Mouse (Mus musculus) testis, postnatal 10 days (tissue): ENCODE results near the gene Caprin1.

Source experiments
- DNase-seq: peaks from one replicate; pipeline ENCODE4 v3.0.0; 2021; ENCODE audit warnings: low spot score

Caprin1 gene

DNA sequence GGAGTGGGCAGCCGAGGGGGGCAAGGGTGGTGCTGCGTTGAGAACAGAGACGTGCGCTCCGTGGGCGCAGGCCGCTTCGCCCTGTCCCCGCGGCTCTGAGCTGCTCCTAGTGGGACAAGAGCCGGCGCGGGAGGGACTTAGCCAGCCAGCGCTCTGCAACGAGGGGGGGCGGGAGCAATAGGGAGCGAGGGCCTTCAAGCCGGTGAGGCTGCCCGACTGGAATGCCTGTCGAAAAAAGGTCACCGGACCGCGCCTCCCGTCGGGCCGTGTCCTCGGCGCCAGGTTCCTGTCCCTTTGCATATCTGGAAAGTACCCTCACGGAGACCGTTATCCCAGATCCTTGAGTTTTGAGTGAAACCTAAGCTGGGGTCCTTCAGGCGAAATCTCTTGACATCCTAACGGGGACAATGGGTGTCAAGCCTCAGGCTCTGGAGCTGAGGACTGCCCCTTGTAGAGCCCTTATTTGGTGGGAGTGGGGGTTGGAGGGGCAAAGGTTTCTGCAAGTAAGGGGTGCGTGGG, at the start of gene Caprin1:
TSS of gene Caprin1 (minus strand) at position 159 of the 519 bp plus-strand sequence.
- peak; percentile 93 for DNase-seq

DNA sequence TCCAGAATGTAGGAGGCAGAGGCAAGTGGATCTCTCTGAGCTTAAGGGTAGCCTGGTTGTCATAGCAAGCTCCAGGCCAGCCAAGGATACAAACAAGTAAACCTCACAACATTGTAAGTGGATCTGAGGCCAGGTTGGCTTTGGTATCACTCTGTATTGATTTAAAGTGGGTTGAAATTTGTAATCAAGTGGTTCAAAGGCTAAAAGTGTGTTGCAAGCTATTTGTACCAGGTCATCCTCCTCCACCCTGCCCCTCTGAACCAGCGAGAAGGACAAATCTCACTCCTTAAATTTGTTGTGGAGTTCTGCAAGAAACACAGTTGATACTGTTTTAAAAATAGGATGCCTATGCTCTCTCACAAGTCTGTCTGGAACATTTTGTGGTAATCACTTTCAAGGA, 49.4 kb upstream of the Caprin1 start:
- DNase-seq: no peak

DNA sequence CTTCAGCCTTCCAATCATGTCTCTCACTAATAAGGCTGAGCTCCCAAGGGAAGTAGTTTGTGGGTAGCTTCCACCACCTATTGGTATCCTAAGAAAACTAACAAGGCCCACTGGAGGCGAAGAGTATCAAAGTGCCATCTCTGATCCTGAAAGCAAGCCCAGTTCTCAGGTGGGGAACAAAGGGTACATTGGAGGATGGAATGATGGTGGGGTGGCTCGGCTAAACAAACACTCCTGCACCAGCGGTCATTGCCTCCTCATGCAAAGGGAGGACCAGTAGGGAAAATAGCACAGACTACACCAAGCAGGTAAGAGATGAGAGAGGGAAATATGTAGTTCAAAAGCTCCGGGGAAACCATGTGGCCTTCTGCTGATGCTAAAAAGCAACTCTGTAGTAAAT, 48.8 kb upstream of the Caprin1 start:
- no peak for DNase-seq

DNA sequence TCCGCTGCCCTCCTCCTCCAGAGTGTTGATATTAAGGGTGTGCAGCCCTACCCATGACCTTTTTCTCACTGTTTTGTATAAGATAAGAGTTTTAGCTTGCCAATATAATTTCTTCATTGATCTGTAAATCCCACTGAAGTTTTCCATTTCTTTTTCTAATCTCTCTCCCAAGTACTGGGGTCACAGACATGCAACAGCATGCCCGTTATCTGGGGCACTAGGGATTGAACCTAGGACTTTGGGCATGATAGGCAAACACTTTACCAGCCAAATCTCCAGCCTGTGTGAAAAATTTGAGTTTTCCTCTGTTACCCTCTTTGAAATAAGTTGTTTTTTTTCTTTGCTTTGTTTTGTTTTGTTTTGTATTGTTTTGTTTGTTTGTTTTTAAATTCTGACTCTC, 46.6 kb upstream of the Caprin1 start:
- no peak for DNase-seq

DNA sequence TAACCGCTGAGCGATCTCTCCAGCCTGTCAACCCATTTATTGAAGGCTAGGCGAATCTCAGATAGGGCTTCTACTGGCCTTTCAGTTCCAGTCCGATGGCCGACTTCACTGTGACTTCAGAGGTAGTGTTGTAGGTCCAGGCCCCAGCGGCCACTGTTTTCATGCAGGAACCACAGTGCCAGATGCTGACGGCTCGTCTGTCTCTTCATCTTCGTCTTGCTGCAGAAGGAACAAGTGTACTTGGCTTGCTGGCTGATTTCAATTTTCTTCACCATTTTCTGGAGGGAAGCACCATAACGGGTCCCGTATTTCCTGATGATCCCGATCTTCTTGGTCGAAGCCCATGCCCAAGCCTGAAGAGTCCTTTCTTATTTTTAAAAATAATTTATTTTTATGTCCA, 45.9 kb upstream of the Caprin1 start:
- DNase-seq: no peak

DNA sequence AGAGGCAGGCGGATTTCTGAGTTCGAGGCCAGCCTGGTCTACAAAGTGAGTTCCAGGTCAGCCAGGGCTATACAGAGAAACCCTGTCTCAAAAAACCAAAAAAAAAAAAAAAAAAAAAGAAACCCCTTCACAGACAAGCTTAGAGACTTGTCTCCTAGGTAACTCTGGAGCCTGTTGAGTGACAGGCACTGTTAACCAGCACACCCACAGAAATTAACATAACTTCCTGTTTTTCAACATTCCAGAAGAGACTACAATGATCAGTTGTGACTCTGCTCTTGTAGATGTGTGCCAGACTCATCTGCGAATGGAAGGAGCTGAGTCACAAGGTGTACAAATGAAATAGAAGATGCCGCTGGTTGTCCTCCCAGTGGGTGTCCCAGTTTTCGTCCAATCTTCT, 44.9 kb upstream of the Caprin1 start:
- DNase-seq: no peak

DNA sequence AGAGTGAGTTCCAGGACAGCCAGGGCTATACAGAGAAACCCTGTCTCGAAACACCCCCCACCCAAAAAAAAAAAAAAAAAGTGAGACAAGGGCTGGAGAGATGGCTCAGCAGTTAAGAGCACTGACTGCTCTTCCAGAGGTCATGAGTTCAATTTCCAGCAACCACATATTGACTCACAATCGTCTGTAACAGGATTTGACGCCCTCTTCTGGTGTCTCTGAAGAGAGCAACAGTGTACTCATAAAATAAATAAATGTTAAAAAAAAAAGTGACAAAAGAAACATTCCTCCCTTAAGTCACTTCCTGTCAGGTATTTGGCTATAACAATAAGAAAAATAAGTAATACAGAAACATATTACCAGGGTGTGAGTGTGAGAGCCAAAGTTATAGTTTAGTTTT, 41.0 kb upstream of the Caprin1 start:
- no peak for DNase-seq

DNA sequence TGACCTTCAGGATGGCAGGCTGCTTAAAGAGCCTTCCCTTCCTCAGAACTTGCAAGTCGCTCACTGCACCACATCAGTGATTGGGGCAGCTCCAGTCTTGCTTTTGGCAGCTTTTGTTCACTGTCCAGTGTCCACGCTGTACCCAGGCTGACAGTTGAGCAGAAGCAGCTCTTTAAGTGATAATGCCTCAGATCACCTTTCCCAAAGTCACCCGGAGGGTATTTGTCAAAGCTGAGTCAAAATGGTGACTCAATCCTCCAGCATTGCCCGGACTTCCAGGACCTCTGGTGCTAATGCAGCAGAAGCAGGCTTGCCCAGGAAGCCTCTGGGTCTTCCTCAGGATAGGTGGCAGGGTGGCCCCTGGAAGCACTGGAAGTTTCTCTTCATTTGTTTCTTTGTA, 39.7 kb upstream of the Caprin1 start:
- no peak for DNase-seq

DNA sequence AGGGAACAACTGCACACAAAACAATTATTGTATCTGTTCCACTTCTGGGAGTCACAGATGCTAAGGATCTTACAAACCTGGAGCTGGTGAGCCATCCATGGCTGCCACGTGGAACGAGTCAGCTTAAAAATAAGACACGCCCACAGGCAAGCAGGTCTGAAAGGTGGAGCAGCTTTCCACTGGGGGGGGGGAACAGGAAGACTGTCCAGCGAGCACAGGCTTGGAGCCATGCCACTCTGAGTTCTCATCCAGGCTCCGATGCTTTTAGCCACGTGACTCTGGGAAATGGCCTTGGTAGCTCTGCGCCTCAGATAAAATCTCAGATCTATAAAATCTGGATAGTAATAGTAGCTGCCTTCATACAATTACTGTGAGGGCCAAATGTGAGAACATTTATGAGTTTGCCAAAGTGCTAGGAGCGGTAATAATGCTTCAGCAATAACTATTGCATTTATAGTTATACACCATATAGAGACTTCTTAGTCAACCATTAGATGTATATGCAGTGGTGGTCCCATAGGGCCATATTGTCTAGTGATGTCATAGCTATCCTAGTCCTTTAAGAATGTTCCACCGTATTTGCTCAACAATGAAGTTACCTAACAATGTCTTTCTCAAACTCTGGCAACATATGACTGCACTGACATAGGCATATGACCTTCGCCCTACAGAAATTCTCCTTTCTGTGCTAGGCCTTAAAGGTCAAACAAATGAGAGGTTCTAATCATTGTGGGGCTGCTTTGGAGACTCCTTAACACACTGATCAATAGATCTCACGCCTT, 38.4 kb upstream of the Caprin1 start:
- no peak for DNase-seq

DNA sequence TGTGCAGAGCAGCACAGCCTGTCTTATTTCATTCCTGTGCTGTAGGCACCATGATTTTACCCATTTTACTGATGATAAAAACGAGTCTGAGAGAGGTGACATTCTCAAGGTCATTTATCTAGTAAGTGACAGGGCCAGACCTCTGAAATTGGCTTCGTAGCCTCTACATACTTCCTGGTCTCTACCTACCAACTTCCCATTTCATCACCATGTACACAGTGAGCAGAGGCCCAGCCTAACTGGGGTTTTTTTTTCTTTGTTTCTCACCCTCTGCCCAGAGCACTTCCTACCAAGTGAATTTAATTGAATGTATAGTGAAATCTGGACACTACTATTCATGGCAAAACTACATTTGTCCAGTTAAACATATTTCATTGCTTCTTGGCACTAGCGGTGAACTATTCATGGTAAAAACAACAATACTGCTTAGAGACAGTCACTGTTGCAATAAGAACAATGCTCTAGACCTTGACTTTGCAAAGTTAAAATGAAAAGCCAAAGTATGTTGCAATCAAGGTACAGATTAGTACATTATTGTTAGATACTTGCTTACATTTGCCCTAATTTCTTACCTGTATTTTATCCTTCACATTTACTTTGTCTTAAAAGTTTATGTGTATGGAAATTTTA, 36.5 kb upstream of the Caprin1 start:
- DNase-seq: no peak

DNA sequence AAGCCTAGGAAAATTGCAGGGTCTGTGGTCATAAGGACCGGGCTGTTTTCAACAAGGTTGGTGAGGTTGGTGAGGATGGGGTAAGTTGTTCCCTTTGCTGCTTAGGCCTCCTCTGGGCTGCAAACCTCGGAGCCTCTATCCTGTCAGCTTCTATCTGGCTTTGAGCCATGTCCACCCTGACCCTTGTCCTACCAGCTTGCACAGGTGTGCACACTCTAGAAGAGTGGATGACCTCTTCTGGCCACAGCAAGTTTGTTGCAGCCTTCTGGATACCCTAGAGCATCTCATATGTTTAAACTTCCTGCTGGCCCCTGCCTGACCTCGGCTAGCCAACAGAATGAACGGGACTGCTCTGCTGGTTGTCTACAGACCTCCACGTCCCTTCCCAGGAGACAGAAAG, 35.5 kb upstream of the Caprin1 start:
- no peak for DNase-seq

DNA sequence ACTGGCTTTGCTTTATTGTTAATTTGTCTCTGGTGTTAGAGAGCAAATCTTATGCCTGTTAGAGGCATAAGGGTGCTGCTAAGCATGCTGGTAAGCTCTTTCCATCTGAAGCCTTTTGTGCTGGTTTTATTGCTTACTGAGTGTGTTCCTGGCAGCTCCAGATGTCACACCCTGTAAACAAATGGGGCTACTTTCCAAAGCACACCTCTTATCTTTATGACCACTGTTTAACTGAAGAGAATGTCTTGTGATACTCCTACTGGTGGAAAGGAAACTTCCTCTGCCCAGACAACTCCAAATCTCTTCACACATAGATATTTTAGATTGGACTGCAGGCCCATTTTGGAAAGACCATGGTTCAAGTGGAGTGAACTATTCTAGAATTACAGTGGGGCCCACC, 31.5 kb upstream of the Caprin1 start:
- no peak for DNase-seq

DNA sequence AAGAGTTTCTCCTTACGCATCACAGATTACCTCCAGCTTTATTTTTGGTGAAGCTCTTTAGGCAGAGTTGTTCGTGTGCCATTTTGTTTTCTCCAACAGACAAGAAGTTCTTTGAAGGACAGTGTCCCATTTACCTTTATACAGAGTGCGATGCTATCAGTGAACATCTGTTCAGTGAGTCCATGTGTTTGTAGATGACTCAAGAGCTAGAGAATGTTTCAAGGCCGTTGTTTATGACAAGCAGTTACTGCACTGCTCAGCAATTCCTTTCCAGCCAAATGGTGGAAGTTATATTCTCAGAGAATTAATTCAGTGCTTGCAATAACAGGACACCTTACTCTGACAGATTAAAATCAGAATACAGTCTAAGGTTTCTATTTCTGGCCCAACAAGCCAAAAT, 27.5 kb upstream of the Caprin1 start:
- no peak for DNase-seq

DNA sequence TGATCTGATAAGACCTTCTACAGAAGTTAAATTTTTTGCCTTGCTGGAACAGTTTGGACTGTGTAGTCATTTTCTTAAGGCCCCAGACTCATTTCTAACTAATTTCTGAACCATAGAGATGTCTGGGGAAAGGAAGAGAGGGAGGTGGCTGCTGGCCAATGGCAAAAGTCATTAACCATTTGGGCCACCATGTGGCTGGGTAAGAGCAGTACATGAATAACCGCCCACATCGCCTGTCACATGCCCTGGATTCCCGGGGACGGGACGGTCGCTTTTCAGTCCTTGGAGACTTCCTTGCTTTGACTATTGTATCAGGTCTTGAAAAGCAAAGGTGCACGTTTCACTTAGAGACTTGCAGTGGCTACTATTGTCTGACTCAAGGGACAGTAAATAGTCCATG, 25.1 kb upstream of the Caprin1 start:
- no peak for DNase-seq

DNA sequence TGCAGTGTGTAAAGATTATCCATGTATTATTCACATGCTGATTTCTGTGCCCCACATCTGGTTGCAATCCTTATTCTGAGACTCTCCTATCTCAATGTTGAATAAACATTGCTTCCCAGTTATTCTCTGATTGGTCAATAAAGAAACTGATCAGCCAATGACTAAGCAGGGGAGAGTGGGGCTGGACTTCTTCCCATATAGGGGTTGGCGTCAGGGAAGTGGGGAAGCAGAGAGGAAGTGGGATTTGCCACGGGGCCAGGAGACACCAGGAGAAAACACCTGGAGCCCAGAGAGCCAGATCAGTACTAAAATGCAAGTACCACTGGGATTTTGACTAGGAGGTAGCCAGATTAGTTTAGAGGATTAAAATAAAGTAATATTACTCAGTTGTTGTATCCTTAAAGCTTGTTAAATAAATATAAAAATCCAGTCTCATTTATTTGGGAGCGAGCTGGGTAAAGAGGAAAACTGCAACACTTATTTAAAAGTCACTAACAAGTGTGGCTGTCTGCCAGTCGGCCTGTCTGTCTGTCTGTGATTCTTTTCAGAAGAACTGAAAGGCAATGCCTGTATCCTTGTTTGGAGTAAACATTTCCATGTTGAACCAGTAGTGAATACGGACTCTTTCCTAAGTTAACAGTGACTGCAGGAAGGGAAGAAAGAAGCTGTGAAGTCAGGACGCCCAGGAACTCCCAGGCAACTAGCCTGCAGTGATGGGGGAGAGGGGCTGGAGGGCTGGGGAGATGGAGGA, 19.9 kb upstream of the Caprin1 start:
- DNase-seq: no peak

DNA sequence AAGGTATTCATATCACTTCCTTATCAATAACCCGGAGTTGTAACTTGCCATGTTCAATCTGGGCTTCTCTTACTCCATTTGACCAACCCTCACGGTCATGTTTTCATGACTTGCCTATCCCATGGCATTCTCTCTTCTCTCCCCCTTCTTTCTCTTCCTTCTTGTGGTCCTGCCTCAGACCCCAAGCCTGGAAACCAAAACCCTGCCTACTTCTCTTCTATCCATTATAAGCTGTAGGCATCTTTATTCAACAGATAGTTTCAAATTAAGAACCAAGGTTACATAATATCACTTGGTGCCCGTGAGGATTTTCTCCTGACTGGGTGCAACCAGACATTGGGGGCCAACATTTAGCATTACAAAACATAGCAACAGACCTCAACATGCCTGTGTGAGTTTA, 18.5 kb upstream of the Caprin1 start:
- no peak for DNase-seq

DNA sequence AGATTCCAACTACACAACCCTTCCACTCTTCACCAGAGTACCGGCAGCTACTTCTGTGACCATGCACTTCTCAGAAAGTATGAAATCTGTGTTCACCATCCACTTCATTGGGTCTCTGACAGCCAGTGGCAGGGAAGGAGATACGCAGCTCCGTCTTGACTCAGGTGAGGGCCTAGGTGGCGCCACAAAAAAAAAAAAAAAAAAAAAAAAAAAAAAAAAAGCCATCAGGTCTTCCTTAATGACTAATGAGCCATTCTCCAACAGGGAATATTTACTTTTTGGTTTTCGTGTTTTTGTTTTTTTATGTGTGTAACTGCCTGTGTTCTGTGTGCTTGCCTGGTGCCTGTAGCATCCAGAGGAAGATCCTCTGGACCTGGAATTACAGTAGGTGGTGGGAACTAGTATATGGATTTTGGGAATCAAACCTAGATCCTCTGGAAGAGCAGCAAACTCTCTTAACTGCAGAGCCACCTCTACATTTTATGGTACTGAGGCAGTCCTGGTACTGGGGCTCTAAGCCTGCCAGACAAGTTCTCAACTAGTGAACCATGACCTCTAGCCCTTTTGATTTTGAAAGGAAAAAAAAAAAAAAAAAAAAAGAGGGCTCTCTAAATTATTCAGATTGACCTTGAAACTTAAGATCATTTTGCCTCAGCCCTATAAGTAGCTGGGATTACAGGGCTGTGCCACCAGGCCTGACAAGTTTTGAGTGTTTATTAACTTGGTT, 14.2 kb upstream of the Caprin1 start:
- no peak for DNase-seq

DNA sequence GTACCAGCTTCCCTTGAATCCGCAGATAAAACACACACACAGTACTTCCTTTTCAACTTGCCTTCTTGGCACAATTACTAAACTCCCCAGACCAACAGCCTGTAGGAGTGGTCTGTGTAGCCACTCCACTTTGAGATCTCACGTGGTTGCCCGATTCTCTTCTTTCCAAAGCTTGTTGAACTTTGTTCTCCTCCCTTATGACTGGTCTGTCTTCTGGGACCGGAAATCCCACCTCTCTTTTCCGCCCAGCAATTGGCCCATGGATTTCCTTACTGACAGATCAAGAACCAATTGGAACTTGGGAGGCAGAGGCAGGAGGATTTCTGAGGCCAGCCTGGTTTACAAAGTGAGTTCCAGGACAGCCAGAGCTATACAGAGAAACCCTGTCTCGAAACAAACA, 13.0 kb upstream of the Caprin1 start:
- DNase-seq: no peak

DNA sequence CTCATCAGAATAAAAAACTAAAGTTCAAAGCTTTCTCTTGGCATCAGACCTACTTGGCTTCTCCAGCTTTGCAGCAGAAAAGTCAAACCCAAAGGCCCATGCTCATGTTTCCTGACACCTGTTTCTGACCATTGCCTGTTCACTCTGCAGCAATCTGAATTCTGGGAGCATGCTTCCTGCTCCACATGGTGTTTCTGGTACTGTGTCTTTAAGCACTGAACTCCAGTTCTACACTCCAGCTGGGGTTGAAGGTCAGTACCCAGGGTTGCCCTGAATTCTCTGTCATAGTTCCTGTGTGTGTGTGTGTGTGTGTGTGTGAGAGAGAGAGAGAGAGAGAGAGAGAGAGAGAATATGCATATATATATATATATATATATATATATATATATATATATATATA, 11.0 kb upstream of the Caprin1 start:
- DNase-seq: no peak

DNA sequence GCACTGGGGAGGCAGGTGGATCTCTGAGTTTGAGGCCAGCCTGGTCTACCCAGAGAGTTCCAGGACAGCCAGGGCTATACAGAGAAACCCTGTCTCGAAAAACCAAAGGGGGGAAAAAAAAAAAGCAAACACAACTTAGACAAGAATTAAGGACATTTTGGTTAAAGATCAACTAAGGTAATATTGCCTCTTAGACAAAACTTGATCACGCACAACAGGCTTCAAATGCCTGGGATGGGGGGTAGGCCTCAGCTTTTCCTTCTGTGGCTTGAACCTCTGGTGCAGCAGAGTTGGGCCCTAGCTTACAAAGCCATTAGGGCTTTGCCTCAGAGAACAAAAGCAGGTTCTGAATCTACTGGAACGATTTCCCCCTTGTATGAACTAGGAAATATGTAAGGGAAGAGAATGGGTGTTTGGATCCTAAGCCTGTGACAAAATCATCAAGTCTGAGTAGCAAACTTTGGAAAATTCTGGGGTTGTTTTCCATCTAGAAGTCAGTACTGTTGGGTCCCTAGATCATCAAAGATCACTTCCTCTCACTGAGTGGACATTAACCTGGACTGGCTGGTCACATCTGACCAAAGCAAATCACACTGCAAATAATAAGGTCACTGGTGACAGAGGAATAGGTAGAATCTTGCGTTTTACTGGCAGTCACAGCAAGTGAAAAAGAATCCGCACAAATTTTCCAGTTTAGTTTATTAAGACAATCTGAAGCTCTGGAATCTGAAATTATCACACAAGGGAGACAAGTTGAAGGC, 6.5 kb upstream of the Caprin1 start:
- DNase-seq: no peak

DNA sequence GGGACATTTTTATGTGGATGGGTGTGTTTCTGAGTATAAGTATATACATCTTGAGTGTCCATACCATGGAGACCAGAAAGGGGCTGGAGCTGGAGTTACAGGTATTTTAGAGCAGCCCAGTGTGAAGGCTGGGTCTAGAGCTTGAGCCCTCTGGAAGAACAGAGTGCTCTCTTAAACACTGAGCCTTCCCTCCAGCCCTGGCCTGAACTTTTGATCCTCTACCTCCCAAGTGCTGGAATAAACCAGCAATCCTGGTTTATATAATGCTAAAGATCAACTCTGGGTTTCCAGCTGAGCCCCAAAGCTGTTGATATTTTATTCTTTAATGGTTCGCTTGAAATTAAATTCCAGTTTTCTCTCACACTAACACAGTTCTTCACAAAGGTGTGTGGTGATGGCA, 5.0 kb upstream of the Caprin1 start:
- no peak for DNase-seq
